Mouse (Mus musculus) ovary, postnatal 14 days (tissue): ENCODE results near the gene Mlxipl.
A peak's percentile ranks its signal among the peaks of the same experiment; 100 is the strongest.

Experiments used
- DNase-seq: peaks from one replicate; pipeline ENCODE4 v3.0.0; 2022; ENCODE audit warnings: low spot score

Mlxipl gene

DNA sequence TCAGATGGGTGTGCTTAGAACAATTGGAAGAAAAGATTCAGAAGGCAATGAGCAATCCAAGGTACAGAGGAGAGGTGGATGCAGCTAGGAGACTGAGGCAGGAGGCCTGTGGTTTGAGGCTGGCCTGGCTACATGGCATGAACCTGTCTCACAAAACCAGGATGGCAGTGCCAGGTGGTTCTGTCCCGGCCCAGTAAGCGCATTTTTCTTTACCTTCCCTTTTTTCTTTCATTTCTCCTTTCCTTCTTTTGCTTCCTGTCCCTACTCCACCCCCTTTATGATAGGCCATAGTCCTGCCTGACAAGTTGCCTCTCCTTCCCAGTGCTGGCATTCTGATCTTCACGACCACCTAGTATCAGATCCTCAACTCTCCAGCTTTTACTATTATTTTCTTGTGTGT lies 95.3 kb downstream of the Mlxipl start:
- DNase-seq, result no peak

DNA sequence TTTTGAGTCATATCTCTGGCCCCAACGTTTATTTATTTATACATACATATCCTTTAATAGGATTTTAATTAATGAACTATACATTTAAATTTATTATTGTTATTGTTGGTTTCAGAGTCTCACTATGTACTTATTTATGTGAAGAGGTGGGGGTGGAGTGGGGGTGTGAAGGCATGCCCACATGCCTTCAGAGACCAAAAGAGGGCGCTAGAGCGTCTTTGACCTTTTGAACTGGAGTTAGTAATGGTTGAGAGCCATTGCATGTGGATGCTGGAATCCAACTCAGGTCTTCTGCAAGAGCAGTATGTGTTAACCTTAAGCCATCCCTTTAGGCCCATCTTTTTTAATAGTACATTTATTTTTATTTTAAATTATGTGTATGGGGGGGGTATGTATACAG lies 95.9 kb downstream of the Mlxipl start:
- DNase-seq, result no peak

DNA sequence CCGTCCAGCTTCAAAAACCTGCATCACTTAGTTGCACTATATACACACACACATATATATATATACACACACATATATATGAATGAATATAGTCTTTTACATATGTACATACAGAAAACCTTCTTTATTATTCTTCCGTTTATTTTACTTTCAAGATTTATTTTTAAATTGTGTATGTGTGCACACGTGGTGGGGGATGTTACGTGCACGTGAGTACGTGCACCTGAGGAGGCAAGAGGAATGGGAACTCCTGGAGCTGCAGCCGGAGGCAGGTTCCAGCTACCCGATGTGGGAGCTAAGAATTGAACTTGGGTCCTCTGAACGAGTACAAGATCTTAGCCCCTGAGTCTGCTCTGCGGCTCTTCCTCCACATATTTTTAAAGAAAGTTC lies 96.5 kb downstream of the Mlxipl start:
- no peak for DNase-seq

DNA sequence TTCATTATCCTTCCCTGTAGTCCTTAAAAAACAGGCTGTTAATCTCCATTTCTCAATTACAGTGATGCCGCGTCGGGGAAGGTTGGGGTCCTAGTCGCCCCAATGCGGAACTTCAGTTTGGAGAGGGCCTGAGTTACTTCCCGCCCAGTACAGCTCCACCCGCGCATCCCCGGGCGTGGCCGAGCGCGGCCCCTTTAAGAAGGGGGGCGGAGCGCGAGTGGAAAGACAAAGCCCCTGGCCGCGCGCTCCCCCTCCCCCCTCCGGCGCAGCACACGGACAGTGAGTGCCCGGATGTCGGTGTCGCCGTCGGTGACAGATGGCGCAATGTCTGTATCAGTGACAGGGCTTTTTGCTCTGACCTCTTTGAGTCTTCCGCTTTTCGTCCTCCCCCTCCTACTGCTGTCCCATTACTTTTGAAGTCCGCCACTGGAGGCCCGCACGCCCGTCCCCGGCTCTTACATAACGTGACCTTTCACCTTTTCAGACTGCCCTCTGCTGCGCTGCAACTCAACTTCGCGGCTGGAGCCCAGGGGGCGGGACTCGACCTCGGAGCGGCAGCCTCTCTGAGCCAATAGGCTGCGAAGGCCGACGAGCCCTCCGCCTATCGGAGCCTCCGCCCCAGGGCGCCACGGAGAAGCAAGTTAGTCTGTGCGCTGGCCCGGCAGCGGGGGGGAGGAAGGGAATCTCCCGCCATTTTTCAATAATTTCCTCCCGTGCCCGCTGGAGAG lies 97.1 kb downstream of the Mlxipl start, which contains the start of gene Baz1b:
Gene Baz1b, plus strand, starts transcription at position 644 of the 728 bp plus-strand sequence.
- DNase-seq, result peak; percentile 95

DNA sequence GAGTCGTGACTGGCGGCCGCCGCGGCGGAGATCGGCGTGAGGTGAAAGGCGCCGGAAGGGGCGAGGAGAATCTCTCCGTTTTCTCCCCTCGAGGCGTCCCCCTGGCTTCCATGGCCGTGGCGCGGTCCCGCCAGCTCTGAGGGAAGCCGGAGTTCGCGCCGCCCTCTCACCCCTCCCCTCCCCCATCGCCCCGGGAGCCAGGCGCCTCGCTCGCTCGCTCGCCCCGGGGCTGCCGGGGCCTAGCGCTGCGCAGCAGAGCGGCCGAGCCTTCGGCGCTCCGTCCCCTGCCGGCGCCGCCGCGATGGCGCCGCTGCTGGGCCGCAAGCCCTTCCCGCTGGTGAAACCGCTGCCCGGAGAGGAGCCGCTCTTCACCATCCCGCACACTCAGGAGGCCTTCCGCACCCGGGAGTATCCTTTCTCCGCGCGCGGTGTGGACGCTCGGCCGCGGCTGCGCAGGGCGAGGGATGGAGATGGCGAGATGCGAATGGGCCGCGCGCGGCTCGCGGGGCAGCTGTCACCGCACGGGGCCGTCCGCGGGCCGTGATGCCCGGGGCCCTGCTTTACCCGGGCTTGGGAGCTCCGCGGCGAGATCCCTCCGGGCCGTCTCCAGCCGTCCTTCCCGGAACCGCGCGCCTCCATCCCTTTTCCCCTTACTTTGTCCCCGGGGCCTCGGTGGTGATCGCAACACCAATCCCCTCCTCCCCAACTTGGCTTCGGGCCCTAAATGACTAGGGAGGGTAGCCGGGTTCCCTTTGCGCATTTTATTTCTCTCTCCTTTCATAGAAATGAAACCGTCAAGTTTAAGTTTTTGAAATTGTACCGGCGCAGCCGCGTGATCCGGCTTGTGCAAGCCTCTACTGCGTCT lies 97.9 kb downstream of the Mlxipl start:
- peak; percentile 32 for DNase-seq
